Mouse (Mus musculus) bone marrow, adult 2 months (tissue): Measurements from ENCODE around the gene Agpat2.

Experiments used
- CTCF ChIP-seq: fragments of 200-500 bp; IDR thresholded peaks from 2 replicates; pipeline ENCODE4 v1.5.1; 2011; ENCODE audit warnings: low read length, control low read depth; ENCODE audit not compliant: control insufficient read depth, insufficient read depth
- POLR2A ChIP-seq: fragments of 200-500 bp; IDR thresholded peaks from 2 replicates; pipeline ENCODE4 v1.6.1; 2011; ENCODE audit warnings: low read depth, mild to moderate bottlenecking, control low read depth, low read length, borderline replicate concordance; ENCODE audit not compliant: control insufficient read depth

DNA sequence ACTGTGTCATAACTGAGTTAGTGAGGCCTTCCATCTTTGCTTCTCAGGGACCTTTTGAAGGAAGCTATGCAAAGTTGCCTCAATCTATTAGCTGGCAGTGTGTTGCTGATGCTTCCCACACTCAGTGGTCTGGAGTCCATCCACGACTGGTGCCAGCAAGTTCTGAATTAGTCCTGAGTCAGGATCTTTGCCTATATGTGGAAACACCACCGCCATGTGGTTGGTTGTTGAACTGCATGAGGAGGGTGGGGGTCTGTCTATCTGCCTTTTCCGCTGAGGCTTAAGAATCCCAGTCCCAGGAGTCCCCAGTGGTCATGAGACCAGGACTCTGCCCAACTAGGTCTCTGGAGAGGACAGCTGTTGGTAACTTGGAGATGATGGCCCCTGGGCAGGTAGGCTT lies 34.2 kb downstream of the Agpat2 start:
- peak; percentile 50 for TF ChIP-seq CTCF
- TF ChIP-seq POLR2A: no peak
